In genomic region chr17:5298891-5299559, GRCm38 (mm10) we compare ENCODE assay signal across 13 mouse cellular contexts.
DNase-seq lines count a peak whose midpoint lies in the region; ATAC-seq and TF ChIP-seq lines count a peak whose summit lies in the region.
"Had no signal": no experiment of that assay in that cellular context is flagged by ENCODE, and none has a peak within 500 bp of the region (broad histone marks: within the 10 kb centered on the region; RNA-seq: fewer than 3 reads in every experiment).

No protein-coding gene starts in this region.

- no peaks in the 10 kb centered on the region for H3K9me3 ChIP-seq in heart, embryonic 12.5 days (replicated peaks)
- no peaks in the 10 kb centered on the region for H3K9me3 ChIP-seq in midbrain, embryonic 13.5 days
- H3K9me3 ChIP-seq: intestine, embryonic 15.5 days; neural tube, embryonic 12.5 days had no signal

- H3K9ac ChIP-seq in heart, embryonic 12.5 days = no peak overlapping the region
- no peak overlapping the region for H3K9ac ChIP-seq in midbrain, embryonic 13.5 days (replicated peaks)
- H3K9ac ChIP-seq: intestine, embryonic 15.5 days; neural tube, embryonic 12.5 days had no signal

- WGBS in heart, embryonic 12.5 days = 76% methylated on average over 5 of the region's 5 CpGs
- WGBS in midbrain, embryonic 13.5 days = 84% methylated on average over 5 of the region's 5 CpGs

- no peak overlapping the region for H3K27ac ChIP-seq in heart, embryonic 12.5 days (ENCODE audit: poor library complexity, severe bottlenecking)
- H3K27ac ChIP-seq in left cerebral cortex, adult 2 months = peak overlapping the region; percentile 13
- peak overlapping the region; percentile 31; the same call in 1 of the 2 replicates for H3K27ac ChIP-seq in midbrain, embryonic 13.5 days
- H3K27ac ChIP-seq: intestine, embryonic 15.5 days; neural tube, embryonic 12.5 days had no signal

- DNase-seq in heart, adult 11 months = peak; percentile 79
- DNase-seq in left cerebral cortex, adult 2 months (ENCODE audit: extremely low spot score in 1 of 2, low spot score in 2 of 2) = no peak
- no peak for DNase-seq in left cerebral cortex, adult 8-10 months (ENCODE audit: low spot score in 2 of 2)
- peak; percentile 61 for DNase-seq in brain, adult 2 months (ENCODE audit: low read depth, low spot score)
- no peak for DNase-seq in frontal cortex, adult 2 months (ENCODE audit: extremely low spot score in 1 of 2, low spot score in 1 of 2)
- DNase-seq: gastrocnemius, postnatal 36 days; lung, postnatal 14 days; thymus, postnatal 36 days had no signal

- peaks cover 14% of the 10 kb centered on the region for H3K4me1 ChIP-seq in heart, embryonic 12.5 days (replicated peaks)
- H3K4me1 ChIP-seq in midbrain, embryonic 13.5 days (replicated peaks) = peaks cover 56% of the 10 kb centered on the region

- TF ChIP-seq CTCF in left cerebral cortex, adult 2 months (IDR thresholded peaks at IDR 0.05) = no peak

- no peak for ATAC-seq in heart, embryonic 12.5 days (ENCODE audit: insufficient number of reproducible peaks, low FRiP score)
- ATAC-seq in midbrain, embryonic 13.5 days = no peak
- no peak for ATAC-seq in frontal cortex, adult (ENCODE audit: low TSS enrichment)
- ATAC-seq: intestine, embryonic 15.5 days had no signal

- H3K27me3 ChIP-seq in heart, embryonic 12.5 days (replicated peaks) = no peaks in the 10 kb centered on the region
- H3K27me3 ChIP-seq in midbrain, embryonic 13.5 days = no peaks in the 10 kb centered on the region
- H3K27me3 ChIP-seq: intestine, embryonic 15.5 days; neural tube, embryonic 12.5 days had no signal

- peaks cover 7% of the 10 kb centered on the region; the same call in 1 of the 2 replicates for H3K36me3 ChIP-seq in heart, embryonic 12.5 days
- peaks cover 7% of the 10 kb centered on the region; the same call in 1 of the 2 replicates for H3K36me3 ChIP-seq in midbrain, embryonic 13.5 days
- H3K36me3 ChIP-seq: intestine, embryonic 15.5 days had no signal

- H3K4me3 ChIP-seq in heart, embryonic 12.5 days = no peak overlapping the region
- no peak overlapping the region for H3K4me3 ChIP-seq in left cerebral cortex, adult 2 months
- H3K4me3 ChIP-seq in midbrain, embryonic 13.5 days (replicated peaks) = no peak overlapping the region
- H3K4me3 ChIP-seq: intestine, embryonic 15.5 days; neural tube, embryonic 12.5 days had no signal

- H3K4me2 ChIP-seq in heart, embryonic 12.5 days = no peak overlapping the region
- no peak overlapping the region for H3K4me2 ChIP-seq in midbrain, embryonic 13.5 days (replicated peaks)
- H3K4me2 ChIP-seq: intestine, embryonic 15.5 days; neural tube, embryonic 12.5 days had no signal

- intact Hi-C loops in left cerebral cortex, adult 2 months (cut with DNase I) = no loop called here

Comparison
In these comparisons a context has a peak if more than half of its experiments do, and no peak if none do; other contexts are left out.
1. DNase-seq: peak in heart, adult 11 months (single experiment) and brain, adult 2 months (single experiment); none in left cerebral cortex, adult 2 months (0 of 2), left cerebral cortex, adult 8-10 months (0 of 2) and frontal cortex, adult 2 months (0 of 2).